Mouse (Mus musculus) monocyte, adult 5-6 weeks (primary cell): Measurements from ENCODE around the gene Gap43. TPM values are rescaled to one million over a fixed set of nuclear protein-coding genes. Genes with fewer than 3 reads are reported as not detected.
"Not testable (repeated sequence)": the region's sequence is repeated elsewhere in the genome, so short reads cannot be mapped to it uniquely, and the experiment has no call there.

Source experiments
- ATAC-seq: fragments of 153-309, 156-312 bp; replicated peaks from 2 replicates; pipeline ENCODE4 v1.8.0; 2017; ENCODE audit warnings: mild to moderate bottlenecking; ENCODE audit not compliant: low TSS enrichment, insufficient number of reproducible peaks, severe bottlenecking, poor library complexity, low FRiP score
- total RNA-seq: library from RNA; stranded (forward); fragments of 200-1000, 200-491, 200-594 nt; gene quantifications from 3 replicates; pipeline ENCODE4 v1.2.3, GENCODE M21; 2017

The Gap43 gene
- total RNA-seq, result not detected in 3 replicates

DNA sequence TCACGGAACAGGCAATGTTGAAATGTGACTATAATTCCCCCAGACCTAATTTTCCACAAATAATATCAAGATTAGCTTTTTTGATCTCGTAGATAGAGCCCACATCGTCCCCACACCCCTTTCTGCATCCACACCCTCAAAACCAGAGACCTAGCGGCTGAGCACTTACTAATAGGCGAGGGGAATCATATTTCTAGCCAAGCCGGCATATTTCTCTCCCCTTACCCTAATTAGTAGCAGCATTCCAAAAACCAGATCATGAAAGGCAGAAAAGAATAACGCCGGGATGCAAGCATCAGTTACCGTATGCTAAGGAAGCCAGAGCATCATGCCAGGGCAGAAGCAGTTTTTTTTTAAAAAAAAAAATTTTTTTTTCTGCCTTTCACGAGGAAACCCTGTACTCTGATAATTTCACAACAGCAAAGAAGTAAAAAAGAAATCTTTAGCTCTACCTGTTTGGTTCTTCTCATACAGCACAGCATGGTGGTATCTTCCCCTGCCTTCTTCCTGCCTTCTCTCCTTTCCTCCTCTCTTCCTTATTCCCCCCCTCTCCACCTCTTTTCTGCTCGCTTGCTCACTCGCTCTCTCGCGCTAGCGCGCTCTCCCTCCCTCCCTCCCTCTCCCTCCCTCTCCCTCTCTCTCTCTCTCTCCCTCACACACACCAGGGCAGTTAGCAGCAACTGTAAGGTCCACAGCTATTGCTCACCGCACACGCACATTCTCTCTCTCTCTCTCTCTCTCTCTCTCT lies at the start of gene Gap43:
Gene Gap43, minus strand, starts transcription at position 631 of the 748 bp plus-strand sequence.
- no peak for ATAC-seq

- no peak for ATAC-seq
These were observed 40.9 kb upstream of the Gap43 start for GRCm38 (mm10) chr16:42381328-42381838.

DNA sequence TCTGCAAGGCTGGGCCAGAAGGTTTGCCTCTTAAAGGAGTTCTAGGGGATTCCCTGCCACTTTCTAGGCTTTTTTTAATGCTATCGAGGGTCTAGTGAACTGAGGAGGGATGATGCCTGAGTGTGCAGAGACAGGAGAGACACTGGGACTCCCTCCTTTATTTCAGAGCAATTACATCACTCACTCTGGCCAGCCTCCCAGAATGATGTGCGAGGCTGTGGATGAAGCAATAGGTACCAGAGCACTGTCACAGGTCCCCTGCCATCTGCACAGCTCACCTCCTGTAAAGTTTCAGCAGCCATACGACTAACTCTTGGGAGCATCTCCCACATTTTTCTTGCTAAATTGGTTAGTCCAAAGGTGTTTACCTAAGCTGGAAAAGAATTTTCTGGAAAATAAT lies 40.2 kb upstream of the Gap43 start:
- no peak for ATAC-seq

GRCm38 (mm10) chr16:42370148-42370547 lies 29.7 kb upstream of the Gap43 start:
- no peak for ATAC-seq

GRCm38 (mm10) chr16:42369346-42369745 lies 28.9 kb upstream of the Gap43 start:
- ATAC-seq, result no peak

- ATAC-seq, result no peak
These were observed 19.6 kb upstream of the Gap43 start for GRCm38 (mm10) chr16:42360061-42360460.

GRCm38 (mm10) chr16:42358058-42358457 lies 17.6 kb upstream of the Gap43 start:
- ATAC-seq, result no peak

DNA sequence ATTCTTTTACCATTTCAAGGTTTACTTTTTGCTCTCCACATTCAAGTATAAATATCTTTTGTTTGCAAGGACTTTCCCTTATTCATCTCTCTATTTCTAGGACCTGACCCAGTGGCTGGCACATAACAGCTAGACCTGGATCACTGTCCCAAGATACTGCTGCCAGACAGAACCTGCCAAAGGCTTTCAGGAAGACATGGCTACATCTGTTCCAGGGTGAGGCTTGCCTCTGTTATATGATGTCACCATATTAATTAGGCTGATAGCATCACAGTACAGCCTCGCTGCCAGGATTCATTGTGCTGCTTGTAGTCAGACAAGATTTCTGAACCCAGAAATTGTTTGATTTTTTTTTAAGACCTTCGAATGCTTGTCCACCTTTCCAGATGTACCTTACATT lies 9.6 kb upstream of the Gap43 start:
- ATAC-seq, result no peak

GRCm38 (mm10) chr16:42340865-42341264 lies 414 bp upstream of the Gap43 start:
- ATAC-seq, result not testable (repeated sequence)

GRCm38 (mm10) chr16:42339512-42339911 lies 939 bp downstream of the Gap43 start:
- ATAC-seq, result no peak

GRCm38 (mm10) chr16:42338987-42339386 lies 1.5 kb downstream of the Gap43 start:
- no peak for ATAC-seq

DNA sequence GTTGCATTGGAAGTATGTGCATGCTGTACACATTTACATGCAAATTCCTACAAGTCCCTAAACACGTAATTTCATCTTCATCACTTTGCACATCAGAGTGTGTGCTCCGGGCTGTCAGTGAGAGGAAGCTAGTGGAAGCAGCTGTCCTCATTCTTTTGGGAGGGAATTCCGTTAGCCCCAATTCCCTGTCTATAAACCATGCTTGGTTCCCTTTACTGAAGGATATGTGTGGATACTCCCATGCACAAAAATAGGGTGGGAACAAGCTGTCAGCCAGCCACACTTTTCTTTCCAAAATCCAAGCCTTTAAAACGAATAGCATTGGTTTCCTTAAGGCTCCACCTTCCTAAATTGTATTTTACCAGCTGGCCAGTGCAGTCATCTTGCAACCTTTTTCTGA lies 2.1 kb downstream of the Gap43 start:
- no peak for ATAC-seq

GRCm38 (mm10) chr16:42337663-42338062 lies 2.8 kb downstream of the Gap43 start:
- no peak for ATAC-seq

DNA sequence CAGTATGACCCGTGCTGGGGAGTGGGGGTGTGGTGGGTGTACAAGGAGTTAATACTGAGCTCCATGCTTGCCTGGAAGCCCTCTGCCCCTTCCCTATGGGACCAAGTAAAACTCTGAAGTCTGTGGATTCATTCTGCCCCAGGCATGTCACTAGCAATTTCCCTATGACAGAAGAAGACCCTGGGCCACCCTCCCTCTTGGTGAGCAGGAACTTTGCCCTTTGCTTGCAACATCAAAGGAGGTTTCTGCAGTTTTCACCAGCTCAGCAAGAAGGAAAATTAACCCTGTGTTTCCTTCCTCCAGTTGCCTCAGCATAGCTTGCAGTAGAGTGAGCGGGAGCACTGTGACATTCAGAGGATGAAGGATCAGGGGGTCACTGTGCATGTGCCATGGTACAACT lies 3.8 kb downstream of the Gap43 start:
- no peak for ATAC-seq

DNA sequence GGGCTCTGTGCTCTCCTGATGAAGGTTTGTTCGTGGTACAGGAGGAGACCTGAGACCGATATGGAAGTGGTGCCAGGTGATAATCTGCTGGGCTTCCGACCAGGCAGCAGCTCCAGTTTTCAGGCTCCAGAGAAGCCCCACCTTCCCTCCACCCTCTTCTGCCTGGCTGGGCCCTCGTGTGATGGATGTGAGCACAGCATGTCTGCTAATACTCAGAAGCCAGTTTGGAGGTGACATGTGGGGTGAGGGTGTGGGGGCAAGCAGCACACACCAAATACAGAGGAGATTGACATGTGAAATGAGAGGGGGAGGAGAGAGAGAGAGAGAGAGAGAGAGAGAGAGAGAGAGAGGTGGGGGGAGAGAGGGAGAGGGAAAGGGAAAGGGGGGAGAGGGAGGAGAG lies 8.1 kb downstream of the Gap43 start:
- no peak for ATAC-seq

GRCm38 (mm10) chr16:42326191-42326590 lies 14.3 kb downstream of the Gap43 start:
- ATAC-seq, result no peak

DNA sequence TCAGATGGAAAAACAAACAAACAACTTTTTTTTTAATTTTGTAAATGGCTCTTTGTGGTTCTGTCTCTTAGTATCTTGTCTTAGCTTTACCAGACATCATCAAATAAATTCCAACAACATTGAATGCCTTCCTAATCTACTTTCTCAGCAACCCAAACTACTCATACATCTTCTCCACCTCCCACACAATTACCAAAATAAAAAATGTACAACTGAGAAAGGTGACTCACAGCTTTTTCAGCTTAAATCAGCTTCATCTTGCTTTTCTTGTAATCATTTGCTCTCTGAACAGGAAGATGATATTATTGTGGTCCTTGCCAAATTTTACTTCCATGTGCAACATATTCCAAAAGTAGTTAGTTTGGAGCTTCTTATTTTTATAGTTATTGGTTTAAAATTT lies 14.9 kb downstream of the Gap43 start:
- ATAC-seq, result no peak

DNA sequence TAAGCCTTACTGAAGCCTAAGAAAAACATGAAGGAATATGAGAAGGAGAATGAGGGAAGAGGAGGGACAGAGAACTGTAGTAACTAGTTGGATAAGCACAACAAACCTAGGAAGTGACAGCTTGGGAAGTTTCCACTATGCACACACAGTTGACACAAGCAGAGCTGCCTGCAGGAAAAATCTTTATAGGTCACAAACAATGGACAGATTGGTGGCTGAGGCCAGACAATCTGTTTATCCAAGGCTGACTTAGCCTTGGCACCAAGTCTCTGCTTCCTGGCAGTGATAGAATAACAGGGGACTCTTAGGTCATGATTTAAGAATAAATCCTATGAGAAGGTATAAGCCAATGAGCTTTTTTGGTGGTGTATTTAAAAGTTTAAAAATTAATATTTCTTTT lies 20.6 kb downstream of the Gap43 start:
- ATAC-seq, result no peak

DNA sequence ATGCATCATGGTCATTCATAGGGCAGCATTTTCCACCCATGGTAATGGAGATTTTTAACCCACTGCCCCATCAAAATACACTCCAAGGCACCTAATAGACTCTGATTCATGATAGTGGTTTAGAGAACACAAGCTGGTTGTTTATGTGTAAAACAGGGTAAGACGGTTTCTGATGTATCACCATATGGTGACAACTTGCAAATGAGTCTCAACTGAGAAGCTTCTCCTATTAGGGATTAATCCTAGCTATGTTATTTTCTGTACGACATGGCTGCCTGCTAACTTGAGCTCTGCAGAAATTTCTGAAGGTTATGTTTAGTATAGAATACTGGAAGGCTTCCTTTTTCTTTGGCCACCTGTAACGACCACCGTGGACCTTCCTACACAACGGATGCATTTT lies 21.1 kb downstream of the Gap43 start:
- no peak for ATAC-seq

- no peak for ATAC-seq
These were observed 28.3 kb downstream of the Gap43 start for GRCm38 (mm10) chr16:42312125-42312524.

DNA sequence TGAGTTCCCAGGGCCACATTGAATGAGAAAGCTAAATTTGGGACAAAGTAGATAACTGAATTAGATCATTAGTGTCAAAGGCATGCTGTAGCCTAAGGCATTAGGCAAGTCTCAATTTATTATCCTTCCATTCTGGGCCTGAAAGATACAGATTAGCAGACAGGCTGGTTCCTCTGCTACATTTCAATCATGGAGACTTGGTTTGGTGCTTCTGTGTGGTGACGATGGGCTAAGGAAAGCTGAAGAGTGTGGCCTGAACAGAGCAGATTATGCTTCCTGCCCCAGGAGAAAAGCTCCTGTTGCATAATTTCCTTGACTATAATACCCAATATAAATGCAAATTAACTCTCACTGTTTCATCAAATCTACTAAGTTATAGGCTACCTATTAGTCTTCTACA lies 31.7 kb downstream of the Gap43 start:
- no peak for ATAC-seq
